Mouse (Mus musculus) large intestine, adult 2 months (tissue): ENCODE data around the gene Kcnk10. TPM values are rescaled to one million over a fixed set of nuclear protein-coding genes. Genes with fewer than 3 reads are reported as not detected.
"Not testable (repeated sequence)": the region's sequence is repeated elsewhere in the genome, so short reads cannot be mapped to it uniquely, and the experiment has no call there.

Experiments
- DNase-seq: peaks from one replicate; pipeline ENCODE4 v3.0.0-alpha.2; 2012; ENCODE audit warnings: low read depth, low spot score
- WGBS: fragments of 180-500 bp; shearing (Covaris S2); methylation state at CpG from one replicate; pipeline ENCODE4 v1.1.7; 2018; 5-methylcytosine and 5-hydroxymethylcytosine counted together
- polyA plus RNA-seq: library from polyadenylated mRNA; depleted of rRNA; stranded (reverse); fragments of >200 nt; gene quantifications from 2 replicates; pipeline ENCODE4 v1.2.3, GENCODE M21; 2012; rRNA removed

Gene Kcnk10
- 0.72 and 1.0 TPM in 2 replicates for polyA plus RNA-seq

GRCm38 (mm10) chr12:98577861-98578360, at the start of gene Kcnk10:
Gene Kcnk10 (minus strand): TSS chr12:98578310.
- 4% methylated on average over 22 of the region's 22 CpGs for WGBS
- no peak for DNase-seq

- DNase-seq = peak; percentile 43
Measured at GRCm38 (mm10) chr12:98627392-98628259, 49.5 kb upstream of the Kcnk10 start, which contains the start of gene Spata7. Gene Spata7 (plus strand): TSS chr12:98628157.

GRCm38 (mm10) chr12:98623266-98623665, 45.2 kb upstream of the Kcnk10 start:
- 88% methylated on average over 10 of the region's 10 CpGs for WGBS
- not testable (repeated sequence) for DNase-seq

More at GRCm38 (mm10) chr12:98627392-98628259, 49.5 kb upstream of the Kcnk10 start, which contains the start of gene Spata7:
- 2% methylated on average over 32 of the region's 32 CpGs for WGBS

- not testable (repeated sequence) for DNase-seq
- 39% methylated on average over 6 of the region's 6 CpGs for WGBS
Measured at GRCm38 (mm10) chr12:98620922-98621321, 42.8 kb upstream of the Kcnk10 start.

- 22% methylated on average over 2 of the region's 2 CpGs for WGBS
- DNase-seq = no peak
Measured at GRCm38 (mm10) chr12:98619496-98619895, 41.4 kb upstream of the Kcnk10 start.

GRCm38 (mm10) chr12:98615746-98616145, 37.6 kb upstream of the Kcnk10 start:
- DNase-seq = no peak
- 14% methylated on average over 5 of the region's 5 CpGs for WGBS

- WGBS = 53% methylated on average over 3 of the region's 3 CpGs
- no peak for DNase-seq
Measured at GRCm38 (mm10) chr12:98614910-98615508, 36.9 kb upstream of the Kcnk10 start.

GRCm38 (mm10) chr12:98610341-98610740, 32.2 kb upstream of the Kcnk10 start:
- WGBS = 53% methylated on average over 3 of the region's 3 CpGs
- no peak for DNase-seq

- no peak for DNase-seq
- 69% methylated on average over 5 of the region's 5 CpGs for WGBS
Measured at GRCm38 (mm10) chr12:98606595-98607290, 28.6 kb upstream of the Kcnk10 start.

GRCm38 (mm10) chr12:98605264-98605663, 27.2 kb upstream of the Kcnk10 start:
- DNase-seq = no peak
- WGBS = 68% methylated on average over 1 of the region's 1 CpGs

- 44% methylated on average over 6 of the region's 6 CpGs for WGBS
- no peak for DNase-seq
Measured at GRCm38 (mm10) chr12:98602114-98602513, 24.0 kb upstream of the Kcnk10 start.

- 82% methylated on average over 5 of the region's 5 CpGs for WGBS
Measured at GRCm38 (mm10) chr12:98600861-98601260, 22.8 kb upstream of the Kcnk10 start.

GRCm38 (mm10) chr12:98591016-98591415, 12.9 kb upstream of the Kcnk10 start:
- 84% methylated on average over 2 of the region's 2 CpGs for WGBS
- DNase-seq = no peak

More at GRCm38 (mm10) chr12:98600861-98601260, 22.8 kb upstream of the Kcnk10 start:
- DNase-seq = no peak

- 61% methylated on average over 6 of the region's 6 CpGs for WGBS
Measured at GRCm38 (mm10) chr12:98588573-98588972, 10.5 kb upstream of the Kcnk10 start.

GRCm38 (mm10) chr12:98585302-98585701, 7.2 kb upstream of the Kcnk10 start:
- no peak for DNase-seq
- 45% methylated on average over 3 of the region's 3 CpGs for WGBS

More at GRCm38 (mm10) chr12:98588573-98588972, 10.5 kb upstream of the Kcnk10 start:
- DNase-seq = no peak

- 68% methylated on average over 8 of the region's 8 CpGs for WGBS
- DNase-seq = no peak
Measured at GRCm38 (mm10) chr12:98575942-98576550, 2.1 kb downstream of the Kcnk10 start.

GRCm38 (mm10) chr12:98575195-98575887, 2.8 kb downstream of the Kcnk10 start:
- DNase-seq = no peak
- WGBS = 10% methylated on average over 17 of the region's 17 CpGs

GRCm38 (mm10) chr12:98574353-98575194, 3.5 kb downstream of the Kcnk10 start:
- DNase-seq = no peak
- under 1% methylated on average over 84 of the region's 84 CpGs for WGBS
